Mouse (Mus musculus): ENCODE measurements around the gene Rlim. TPM values are rescaled to one million over a fixed set of nuclear protein-coding genes. Genes with fewer than 3 reads are reported as not detected.

Rlim gene
- total RNA-seq, 2 experiments from 2014 or later: 44.0 to 44.5 TPM

Other genes with a start within 250 kb of the Rlim start
- 10 to 100 TPM; 57.3 to 60.0 TPM for gene Slc16a2, start 159.3 kb downstream of the Rlim start, total RNA-seq (2021)
- gene Nexmif, start 219.9 kb upstream of the Rlim start, total RNA-seq (2021): 10 to 100 TPM; 33.3 to 37.5 TPM

Data from left cerebral cortex, postnatal 14 days (tissue).